Mouse (Mus musculus) liver, postnatal 0 days (tissue): ENCODE measurements around the gene Fbxl5.

Source experiments
- CTCF ChIP-seq: sonication (generic); IDR thresholded peaks from 2 replicates; pipeline ENCODE4 v1.5.1; 2016; ENCODE audit warnings: antibody characterized with exemption, low read depth
- EP300 ChIP-seq: IDR thresholded peaks from 2 replicates; pipeline ENCODE4 v1.6.1; 2016; ENCODE audit warnings: antibody characterized with exemption, low read depth, mild to moderate bottlenecking

- no peak for TF ChIP-seq CTCF
- TF ChIP-seq EP300, result no peak
Observed at GRCm38 (mm10) chr5:43697133-43697532, 124.3 kb downstream of the Fbxl5 start.
